Mouse (Mus musculus): ENCODE data around the gene 2410002F23Rik. TPM values are rescaled to one million over a fixed set of nuclear protein-coding genes. Genes with fewer than 3 reads are reported as not detected.

Gene 2410002F23Rik
- 192 TPM for polyA plus RNA-seq (2017; shearing (Covaris generic))

GRCm38 (mm10) chr7:44246055-44246983 lies at the start of gene 2410002F23Rik, which contains the start of gene 1700028J19Rik:
Gene 2410002F23Rik, plus strand, starts transcription at chr7:44246722.
Gene 1700028J19Rik, minus strand, starts transcription at chr7:44246695.

GRCm38 (mm10) chr7:44197891-44198290 lies 48.6 kb upstream of the 2410002F23Rik start, which contains the start of gene Klk1b3:
Gene Klk1b3, plus strand, starts transcription at chr7:44198191.

GRCm38 (mm10) chr7:44207135-44207534 lies 39.4 kb upstream of the 2410002F23Rik start, which contains the start of gene Klk1b4:
Gene Klk1b4, plus strand, starts transcription at chr7:44207435.

GRCm38 (mm10) chr7:44215645-44216044 lies 30.9 kb upstream of the 2410002F23Rik start, which contains the start of gene Klk1b5:
Gene Klk1b5, plus strand, starts transcription at chr7:44215945.

GRCm38 (mm10) chr7:44225076-44225475 lies 21.4 kb upstream of the 2410002F23Rik start, which contains the start of gene Klk1:
Gene Klk1, plus strand, starts transcription at chr7:44225360.

GRCm38 (mm10) chr7:44235909-44236308 lies 10.6 kb upstream of the 2410002F23Rik start, which contains the start of gene Gm36864:
Gene Gm36864, plus strand, starts transcription at chr7:44236177.

GRCm38 (mm10) chr7:44257278-44257677 lies 10.8 kb downstream of the 2410002F23Rik start, which contains the start of gene Acp4:
Gene Acp4, minus strand, starts transcription at chr7:44257378.

GRCm38 (mm10) chr7:44261147-44261546 lies 14.6 kb downstream of the 2410002F23Rik start, which contains the start of gene Gm15517:
Gene Gm15517, plus strand, starts transcription at chr7:44261447.

Other genes starting within 250 kb of the 2410002F23Rik start
- gene Klk1b26, start 234.6 kb upstream of the 2410002F23Rik start, polyA plus RNA-seq (2017; shearing (Covaris generic)): not detected
- gene Klk1b27, start 194.4 kb upstream of the 2410002F23Rik start, polyA plus RNA-seq (2017; shearing (Covaris generic)): not detected
- not detected for gene Klk1b21, start 144.4 kb upstream of the 2410002F23Rik start, polyA plus RNA-seq (2017; shearing (Covaris generic))
- not detected for gene Klk1b22, start 134.0 kb upstream of the 2410002F23Rik start, polyA plus RNA-seq (2017; shearing (Covaris generic))
- not detected for gene Klk1b16, start 110.0 kb upstream of the 2410002F23Rik start, polyA plus RNA-seq (2017; shearing (Covaris generic))
- not detected for gene Klk1b24, start 58.5 kb upstream of the 2410002F23Rik start, polyA plus RNA-seq (2017; shearing (Covaris generic))
- gene Klk1b3, start 48.5 kb upstream of the 2410002F23Rik start, polyA plus RNA-seq (2017; shearing (Covaris generic)): not detected
- gene Klk1b4, start 39.3 kb upstream of the 2410002F23Rik start, polyA plus RNA-seq (2017; shearing (Covaris generic)): not detected
- not detected for gene Klk1b5, start 30.8 kb upstream of the 2410002F23Rik start, polyA plus RNA-seq (2017; shearing (Covaris generic))
- gene Klk1, start 21.4 kb upstream of the 2410002F23Rik start, polyA plus RNA-seq (2017; shearing (Covaris generic)): not detected
- not detected for gene Gm36864, start 10.5 kb upstream of the 2410002F23Rik start, polyA plus RNA-seq (2017; shearing (Covaris generic))
- 0.85 TPM for gene 1700028J19Rik, start within 50 bp of the 2410002F23Rik start, polyA plus RNA-seq (2017; shearing (Covaris generic))
- not detected for gene Acp4, start 10.7 kb downstream of the 2410002F23Rik start, polyA plus RNA-seq (2017; shearing (Covaris generic))
- not detected for gene Gm15517, start 14.7 kb downstream of the 2410002F23Rik start, polyA plus RNA-seq (2017; shearing (Covaris generic))
- 0.12 TPM for gene Clec11a, start 60.2 kb downstream of the 2410002F23Rik start, polyA plus RNA-seq (2017; shearing (Covaris generic))
- 0.47 TPM for gene Shank1, start 63.5 kb downstream of the 2410002F23Rik start, polyA plus RNA-seq (2017; shearing (Covaris generic))
- 0.77 TPM for gene Syt3, start 137.4 kb downstream of the 2410002F23Rik start, polyA plus RNA-seq (2017; shearing (Covaris generic))
- not detected for gene 1700008O03Rik, start 139.1 kb downstream of the 2410002F23Rik start, polyA plus RNA-seq (2017; shearing (Covaris generic))
- not detected for gene Lrrc4b, start 182.3 kb downstream of the 2410002F23Rik start, polyA plus RNA-seq (2017; shearing (Covaris generic))
- gene Aspdh, start 218.7 kb downstream of the 2410002F23Rik start, polyA plus RNA-seq (2017; shearing (Covaris generic)): not detected
- 71.6 TPM for gene Josd2, start 221.3 kb downstream of the 2410002F23Rik start, polyA plus RNA-seq (2017; shearing (Covaris generic))
- gene Emc10, start 249.8 kb downstream of the 2410002F23Rik start, polyA plus RNA-seq (2017; shearing (Covaris generic)): 178 TPM
- 1.00 TPM for gene Fam71e1, start 249.9 kb downstream of the 2410002F23Rik start, polyA plus RNA-seq (2017; shearing (Covaris generic))

All from effector memory CD4-positive, alpha-beta T cell, adult 5 months (primary cell).